8 mouse cellular contexts compared by ENCODE assay signal in genomic region chr12:44858110-44858885, GRCm38 (mm10).
DNase-seq lines count a peak whose midpoint lies in the region; ATAC-seq lines count a peak whose summit lies in the region.

No protein-coding gene starts in this region.

- no peak overlapping the region for H3K9ac ChIP-seq in forebrain, embryonic 11.5 days (ENCODE audit: low read length)
- no peak overlapping the region for H3K9ac ChIP-seq in hindbrain, embryonic 16.5 days (ENCODE audit: low read depth, low read length)
- no peak overlapping the region for H3K9ac ChIP-seq in stomach, embryonic 15.5 days

- no peaks in the 10 kb centered on the region for H3K27me3 ChIP-seq in forebrain, embryonic 11.5 days (ENCODE audit: control insufficient read depth, insufficient read depth, low read length)
- H3K27me3 ChIP-seq in forebrain, embryonic 10.5 days (ENCODE audit: poor library complexity, severe bottlenecking), result no peaks in the 10 kb centered on the region
- no peaks in the 10 kb centered on the region for H3K27me3 ChIP-seq in hindbrain, embryonic 16.5 days (replicated peaks; ENCODE audit: control insufficient read depth, insufficient read depth, low read length)
- H3K27me3 ChIP-seq in stomach, embryonic 15.5 days (replicated peaks), result no peaks in the 10 kb centered on the region

- DNase-seq in forebrain, embryonic 11.5 days (ENCODE audit: low spot score), result peak; percentile 56
- DNase-seq in forebrain, embryonic 10.5 days (ENCODE audit: extremely low spot score, low spot score), result no peak
- peak; percentile 19 to 20 for DNase-seq in cerebellum, postnatal 14 days
- peak; percentile 59 for DNase-seq in gastrocnemius, postnatal 14 days
- peak; percentile 59 to 77 for DNase-seq in left cerebral cortex, adult 18-20 months (ENCODE audit: low spot score in 2 of 2)
- peak; percentile 57 to 69 for DNase-seq in lung, postnatal 4 days

- no peaks in the 10 kb centered on the region for H3K36me3 ChIP-seq in forebrain, embryonic 11.5 days (ENCODE audit: control insufficient read depth, insufficient read depth, low read length)
- no peaks in the 10 kb centered on the region; the same call in 1 of the 2 replicates for H3K36me3 ChIP-seq in forebrain, embryonic 10.5 days (replicated peaks)
- H3K36me3 ChIP-seq in hindbrain, embryonic 16.5 days (ENCODE audit: control insufficient read depth, insufficient read depth, low read length), result no peaks in the 10 kb centered on the region
- H3K36me3 ChIP-seq in stomach, embryonic 15.5 days, result no peaks in the 10 kb centered on the region

- no peaks in the 10 kb centered on the region for H3K9me3 ChIP-seq in forebrain, embryonic 11.5 days (ENCODE audit: control insufficient read depth, low read length)
- H3K9me3 ChIP-seq in forebrain, embryonic 10.5 days, result no peaks in the 10 kb centered on the region
- H3K9me3 ChIP-seq in hindbrain, embryonic 16.5 days (ENCODE audit: control insufficient read depth, low read length), result no peaks in the 10 kb centered on the region
- H3K9me3 ChIP-seq in stomach, embryonic 15.5 days, result no peaks in the 10 kb centered on the region

- peak; percentile 53 for ATAC-seq in forebrain, embryonic 11.5 days (replicated peaks; ENCODE audit: low FRiP score)
- ATAC-seq in hindbrain, embryonic 16.5 days, result peak; percentile 85
- peak; percentile 82; the same call in 1 of the 2 replicates for ATAC-seq in stomach, embryonic 15.5 days (ENCODE audit: insufficient read depth, low FRiP score, low read depth)

- H3K4me2 ChIP-seq in forebrain, embryonic 11.5 days (ENCODE audit: low read depth, low read length, severe bottlenecking), result no peak overlapping the region
- H3K4me2 ChIP-seq in hindbrain, embryonic 16.5 days (ENCODE audit: low read length), result no peak overlapping the region
- no peak overlapping the region for H3K4me2 ChIP-seq in stomach, embryonic 15.5 days

- H3K27ac ChIP-seq in forebrain, embryonic 11.5 days (ENCODE audit: low read depth, low read length), result no peak overlapping the region
- no peak overlapping the region for H3K27ac ChIP-seq in forebrain, embryonic 10.5 days
- H3K27ac ChIP-seq in hindbrain, embryonic 16.5 days (ENCODE audit: low read depth, low read length), result no peak overlapping the region
- H3K27ac ChIP-seq in stomach, embryonic 15.5 days, result no peak overlapping the region

- intact Hi-C loops in gastrocnemius, postnatal 14 days (cut with DNase I; ENCODE audit: low total_unique reads), result no loop called here

- no peaks in the 10 kb centered on the region for H3K4me1 ChIP-seq in forebrain, embryonic 11.5 days (replicated peaks; ENCODE audit: control insufficient read depth, insufficient read depth, low read length)
- peaks cover 4% of the 10 kb centered on the region; the same call in 1 of the 2 replicates for H3K4me1 ChIP-seq in forebrain, embryonic 10.5 days
- H3K4me1 ChIP-seq in hindbrain, embryonic 16.5 days (ENCODE audit: control insufficient read depth, insufficient read depth, low read depth, low read length), result no peaks in the 10 kb centered on the region
- no peaks in the 10 kb centered on the region for H3K4me1 ChIP-seq in stomach, embryonic 15.5 days

- WGBS in forebrain, embryonic 11.5 days, result 62% methylated on average over 4 of the region's 4 CpGs
- WGBS in forebrain, embryonic 10.5 days, result 78% methylated on average over 4 of the region's 4 CpGs
- WGBS in hindbrain, embryonic 16.5 days, result 38% methylated on average over 4 of the region's 4 CpGs
- 38% methylated on average over 4 of the region's 4 CpGs for WGBS in stomach, embryonic 15.5 days

- no peak overlapping the region for H3K4me3 ChIP-seq in forebrain, embryonic 11.5 days (ENCODE audit: low read depth, low read length)
- H3K4me3 ChIP-seq in forebrain, embryonic 10.5 days, result no peak overlapping the region
- H3K4me3 ChIP-seq in hindbrain, embryonic 16.5 days (ENCODE audit: low read length), result no peak overlapping the region
- no peak overlapping the region for H3K4me3 ChIP-seq in stomach, embryonic 15.5 days (replicated peaks)
